Mouse (Mus musculus) G1E-ER4 (cell line): ENCODE data around the gene Apba1. TPM values are rescaled to one million over a fixed set of nuclear protein-coding genes. Genes with fewer than 3 reads are reported as not detected.

Experiments
- GATA1 ChIP-seq: IDR thresholded peaks from one replicate; pipeline ENCODE4 v1.8.0; 2012; ENCODE audit warnings: low read length, inconsistent platforms
- polyA plus RNA-seq: library from polyadenylated mRNA; stranded (reverse); fragments of >175 nt; gene quantifications from 2 replicates; pipeline ENCODE4 v1.2.3, GENCODE M21; 2012

Gene Apba1
- 0.04 and 0.08 TPM in 2 replicates for polyA plus RNA-seq

DNA sequence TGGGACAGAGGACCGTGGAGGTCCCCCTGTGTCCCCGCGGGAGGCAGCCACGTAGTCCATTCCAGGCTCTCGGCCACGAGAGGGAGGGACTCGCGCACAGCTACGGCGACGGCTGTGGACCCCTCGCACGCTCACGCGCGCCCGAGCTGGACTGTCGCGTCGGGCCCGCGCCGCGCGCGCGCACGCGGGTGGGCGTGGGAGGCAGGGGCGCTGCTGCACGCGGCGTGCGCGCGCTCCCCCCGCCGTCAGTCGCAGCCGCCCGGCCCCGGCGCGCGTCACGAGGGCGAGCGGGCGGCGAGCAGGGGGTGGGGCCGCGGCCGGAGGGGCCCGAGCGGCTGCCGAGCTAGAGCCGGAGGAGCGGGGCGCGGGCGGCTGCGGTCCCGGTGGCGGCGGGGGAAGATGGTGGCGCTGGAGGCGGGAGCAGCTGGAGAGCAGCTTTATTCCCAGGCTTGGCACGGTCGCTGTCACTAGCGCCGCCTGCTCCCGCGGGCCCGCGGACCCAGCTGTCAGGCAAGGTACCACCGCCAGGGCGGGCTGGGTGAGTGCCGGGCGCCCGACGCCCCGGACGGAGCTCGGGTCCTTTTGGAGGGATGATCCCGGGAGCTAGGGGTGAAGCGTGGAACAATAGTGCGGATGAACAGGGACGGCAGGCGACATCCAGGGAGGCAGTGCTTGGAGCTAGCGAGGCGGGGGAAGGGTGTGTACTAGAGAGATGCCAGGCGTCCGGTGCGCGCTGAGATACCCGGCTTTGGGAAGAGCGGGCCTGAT is at the start of gene Apba1:
Gene Apba1 (plus strand): TSS at position 334 of the 768 bp plus-strand sequence.
- TF ChIP-seq GATA1, result no peak

DNA sequence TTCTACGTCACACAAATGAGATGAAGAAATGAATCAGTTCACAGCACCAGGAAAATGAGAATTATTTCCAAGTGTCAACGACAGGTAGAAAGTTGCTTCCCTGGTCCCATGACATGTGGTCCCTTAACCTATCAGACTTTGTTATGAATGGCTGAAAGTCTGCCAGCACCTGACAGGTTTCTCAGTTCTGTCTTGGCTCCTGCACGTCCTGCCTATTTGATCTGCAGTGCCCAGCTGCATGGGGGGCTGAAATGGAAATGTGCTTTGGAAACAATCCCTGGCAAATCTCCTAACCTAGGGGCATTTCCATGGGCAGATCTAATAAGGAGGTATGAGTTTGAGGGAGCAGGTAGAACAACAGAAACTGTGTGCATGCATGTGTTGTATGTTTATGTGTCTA is 12.2 kb upstream of the Apba1 start:
- no peak for TF ChIP-seq GATA1

DNA sequence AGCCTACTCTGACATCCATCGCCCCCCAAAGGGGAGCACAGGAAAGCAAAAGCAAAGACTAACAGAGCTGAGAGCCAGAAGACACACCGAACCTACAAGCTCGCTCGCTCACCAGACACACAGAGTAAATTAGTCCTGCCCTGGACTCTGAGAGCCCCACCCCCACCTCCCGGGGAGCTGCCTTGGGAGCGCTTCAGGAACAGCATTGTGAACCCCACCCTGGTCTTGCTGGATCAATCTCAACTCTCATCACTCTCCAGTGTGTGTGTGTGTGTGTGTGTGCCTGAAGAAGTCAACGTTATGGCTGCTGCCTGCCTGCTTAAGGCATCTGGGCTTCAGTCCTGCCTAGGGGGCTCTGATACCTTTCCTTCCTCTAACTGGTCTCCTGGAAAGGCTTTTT is 1.7 kb upstream of the Apba1 start:
- TF ChIP-seq GATA1, result no peak

DNA sequence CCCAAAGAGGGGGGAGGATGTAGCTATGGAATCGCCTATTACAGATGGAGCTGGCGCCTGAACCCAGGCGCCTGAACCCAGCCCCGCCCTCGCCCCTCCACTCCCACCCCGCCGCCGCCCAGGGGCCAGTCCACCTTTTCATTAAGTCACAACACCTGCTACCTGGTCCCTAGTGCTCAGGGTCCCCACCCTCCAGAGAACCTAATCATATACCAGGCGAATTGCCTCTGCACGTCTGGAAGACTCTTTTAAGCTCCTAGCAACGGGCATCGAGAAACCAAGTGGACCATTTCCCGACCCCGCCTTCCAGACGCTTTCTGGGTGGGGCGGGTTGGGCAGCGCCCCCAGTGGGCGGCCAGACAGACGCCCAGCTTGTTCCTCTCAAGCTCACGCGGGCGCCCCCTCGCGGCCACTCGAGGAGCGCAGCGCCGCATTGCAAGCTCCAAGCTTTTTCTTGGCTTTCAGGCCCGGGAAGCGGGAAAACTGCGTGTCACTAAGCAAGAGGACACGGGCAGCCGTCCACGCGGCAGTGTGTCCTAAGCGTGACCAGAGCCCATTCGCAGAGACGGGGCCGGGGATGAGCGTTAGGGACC is 630 bp upstream of the Apba1 start:
- no peak for TF ChIP-seq GATA1

DNA sequence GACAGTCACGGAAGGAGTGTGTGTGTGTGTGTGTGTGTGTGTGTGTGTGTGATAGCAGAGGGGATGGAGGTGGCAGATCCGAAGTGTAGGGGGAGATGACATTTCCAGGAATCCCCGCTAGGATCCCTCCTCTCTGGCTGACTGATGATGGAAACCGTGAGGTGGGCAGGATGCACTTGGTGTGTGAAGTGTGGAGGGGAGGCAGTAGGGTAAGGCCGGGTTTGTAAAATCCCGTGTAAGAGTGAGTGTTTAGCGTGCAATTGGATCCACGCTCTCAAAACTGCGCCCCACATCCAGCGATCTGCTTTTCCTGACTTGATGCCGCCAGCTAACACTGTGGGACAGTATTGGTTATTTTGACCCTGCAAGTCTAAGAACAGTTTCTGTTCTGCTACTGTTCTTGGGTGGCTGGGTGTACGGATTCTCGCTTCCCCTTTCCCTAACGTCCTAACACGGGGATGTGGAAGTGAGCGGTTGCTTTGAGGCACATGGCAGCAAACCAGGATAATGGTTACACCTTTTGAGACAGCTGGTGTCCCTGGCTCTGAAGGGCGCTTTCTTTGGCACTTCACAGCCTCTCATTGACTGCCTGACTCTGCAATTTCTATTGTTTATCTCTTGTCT is 747 bp downstream of the Apba1 start:
- TF ChIP-seq GATA1, result no peak

DNA sequence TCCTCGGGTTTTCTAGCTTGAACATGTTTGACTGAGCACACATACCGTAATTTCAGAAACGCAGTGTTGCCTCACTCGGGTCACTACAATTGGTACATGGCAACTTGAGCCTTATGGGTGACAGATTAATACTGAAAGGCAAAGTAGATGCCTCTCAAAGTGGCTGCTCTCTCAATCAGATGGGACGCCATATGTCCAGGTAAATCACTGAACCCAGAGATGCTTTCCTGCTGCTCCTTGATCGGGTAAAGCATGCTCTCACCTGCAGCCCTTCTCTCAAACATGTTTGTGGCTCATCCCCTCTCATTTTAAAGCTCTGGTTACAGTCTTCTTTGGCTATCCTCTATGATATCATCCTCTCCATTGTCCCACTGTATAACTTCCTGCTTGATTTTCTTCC is 4.7 kb downstream of the Apba1 start:
- no peak for TF ChIP-seq GATA1

DNA sequence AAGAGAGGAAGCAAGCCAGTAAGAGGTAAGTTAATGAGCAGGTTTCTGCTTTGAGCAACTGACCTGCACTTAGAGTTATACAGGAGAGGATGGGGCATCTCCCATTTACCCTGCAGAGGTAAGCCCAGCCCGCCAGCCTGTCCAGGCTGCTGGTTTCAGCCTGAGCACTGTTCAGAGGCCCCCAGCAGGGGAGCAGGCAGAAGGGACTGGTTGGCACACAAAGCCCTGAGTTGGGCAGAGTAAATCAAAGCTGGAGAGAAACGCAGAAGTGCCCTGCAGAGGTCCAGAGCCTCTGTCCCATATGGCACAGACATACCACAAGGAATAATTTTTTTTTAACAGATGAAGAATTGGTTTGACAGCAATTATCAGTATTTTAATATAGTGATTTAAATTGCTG is 5.4 kb downstream of the Apba1 start:
- no peak for TF ChIP-seq GATA1

DNA sequence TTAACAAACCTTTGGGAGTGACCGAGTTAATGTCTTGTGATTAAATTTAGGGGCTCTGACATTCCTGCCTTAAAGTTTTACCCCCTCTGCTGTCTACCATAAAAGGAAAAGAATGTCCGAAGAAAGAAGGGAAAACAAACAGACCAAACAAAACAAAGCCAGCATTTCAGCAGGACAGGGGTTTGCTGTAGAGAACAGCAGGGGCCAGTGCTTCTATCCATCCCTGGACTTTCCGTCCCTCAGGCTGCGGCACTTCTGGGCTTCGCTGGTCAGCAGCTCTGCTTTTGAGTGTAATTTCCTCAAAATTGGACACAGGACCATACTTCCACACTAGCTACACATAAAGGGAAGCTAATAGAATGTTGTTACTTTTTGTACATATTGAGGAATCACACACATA is 10.2 kb downstream of the Apba1 start:
- TF ChIP-seq GATA1, result no peak

DNA sequence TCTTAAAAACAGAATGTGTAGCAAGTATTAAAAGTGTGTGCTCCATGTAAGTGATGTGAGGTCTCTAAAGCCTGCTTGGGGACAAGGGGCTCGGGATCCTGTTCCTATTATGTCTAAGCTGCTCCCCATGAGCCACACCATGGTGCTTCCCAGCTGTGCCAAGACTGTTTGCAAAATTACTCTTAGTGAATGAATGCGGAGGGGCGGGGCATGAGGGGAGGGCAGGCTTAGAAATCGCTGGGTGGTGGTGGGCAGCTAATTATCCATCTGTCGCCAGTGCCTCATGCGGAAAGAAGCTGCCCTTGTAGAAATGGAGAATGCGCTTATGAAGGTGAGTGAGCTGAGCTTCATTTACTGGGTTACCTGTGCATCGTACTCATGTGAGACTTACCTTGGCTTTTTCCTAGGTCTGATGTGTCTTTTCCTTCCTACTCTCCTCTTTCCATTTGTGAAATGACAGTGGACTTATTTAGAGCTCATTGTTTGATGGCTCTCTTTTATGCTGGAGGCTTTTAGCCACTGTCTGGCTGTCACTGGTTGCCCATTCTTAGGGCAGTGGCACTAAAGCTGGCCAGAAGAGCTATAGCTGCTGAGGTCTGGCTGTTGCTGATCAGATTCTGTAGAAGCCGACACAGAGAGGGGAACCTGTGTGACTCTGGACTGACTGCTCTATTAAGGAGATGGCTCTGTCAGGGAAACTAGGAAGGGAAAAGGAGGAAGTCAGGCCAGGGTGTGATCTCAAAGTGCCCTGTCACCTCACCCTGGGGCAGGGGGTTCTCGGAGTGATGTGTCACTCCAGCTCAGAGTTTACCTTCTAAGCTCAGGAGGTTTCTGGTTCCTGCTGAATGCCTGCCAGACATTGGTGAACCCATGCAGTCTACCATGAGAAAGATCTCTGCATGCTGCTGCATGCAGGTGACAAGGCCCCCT is 12.1 kb downstream of the Apba1 start:
- no peak for TF ChIP-seq GATA1

DNA sequence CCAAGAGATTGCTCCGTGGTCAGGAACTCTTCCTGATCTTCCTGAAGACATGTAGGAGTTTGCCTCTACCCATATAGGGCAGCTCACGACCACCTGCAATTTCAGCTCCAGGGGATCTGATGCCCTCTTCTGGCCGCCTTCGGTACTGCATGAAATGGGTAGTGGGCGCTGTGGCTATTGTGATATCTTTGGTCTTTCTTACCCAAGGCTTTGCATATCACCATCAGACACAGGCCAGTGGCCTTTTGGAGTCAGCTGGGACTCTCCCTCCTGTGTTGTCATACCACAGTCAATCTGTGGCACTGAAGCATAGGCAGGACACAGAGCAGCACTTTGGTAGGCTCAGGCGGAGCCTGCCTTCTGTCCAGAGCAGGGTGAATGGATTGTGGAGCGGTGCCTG is 13.3 kb downstream of the Apba1 start:
- no peak for TF ChIP-seq GATA1

DNA sequence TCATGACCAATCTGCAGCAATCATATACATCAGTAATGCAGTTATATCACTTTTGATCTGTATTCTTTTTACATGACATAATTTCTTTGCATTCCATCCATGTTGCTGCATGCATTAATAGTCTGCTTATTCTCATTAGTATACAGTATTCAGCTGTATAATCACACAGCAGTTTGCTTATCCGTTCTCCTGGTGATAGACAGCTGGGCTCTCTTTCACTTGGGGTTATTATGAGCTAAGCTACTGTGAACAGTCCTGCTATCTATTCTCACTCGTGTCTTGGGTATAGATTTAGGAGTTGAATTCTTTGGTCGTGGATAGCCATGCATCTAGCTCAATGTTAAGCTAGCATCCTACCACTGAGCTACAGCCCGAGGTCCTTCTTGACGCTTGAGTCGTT is 16.7 kb downstream of the Apba1 start:
- no peak for TF ChIP-seq GATA1

DNA sequence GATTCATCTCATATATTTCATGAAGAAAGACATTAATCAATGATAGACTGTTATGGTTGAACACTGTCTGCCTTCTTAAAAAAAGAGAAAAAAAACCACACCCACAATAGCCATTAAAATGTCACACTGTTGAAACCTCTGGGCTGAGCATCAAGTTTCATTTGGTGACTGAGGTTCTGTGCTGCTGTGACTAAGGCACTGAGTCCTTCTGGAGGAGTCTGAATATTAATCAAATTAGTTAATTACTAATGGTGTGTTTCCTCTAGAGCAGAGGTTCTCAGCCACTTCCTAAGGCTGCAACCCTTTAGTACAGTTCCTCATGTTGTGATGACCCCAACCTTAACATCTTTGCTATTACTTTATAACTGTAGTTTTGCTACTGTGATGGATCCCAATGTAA is 20.4 kb downstream of the Apba1 start:
- no peak for TF ChIP-seq GATA1

DNA sequence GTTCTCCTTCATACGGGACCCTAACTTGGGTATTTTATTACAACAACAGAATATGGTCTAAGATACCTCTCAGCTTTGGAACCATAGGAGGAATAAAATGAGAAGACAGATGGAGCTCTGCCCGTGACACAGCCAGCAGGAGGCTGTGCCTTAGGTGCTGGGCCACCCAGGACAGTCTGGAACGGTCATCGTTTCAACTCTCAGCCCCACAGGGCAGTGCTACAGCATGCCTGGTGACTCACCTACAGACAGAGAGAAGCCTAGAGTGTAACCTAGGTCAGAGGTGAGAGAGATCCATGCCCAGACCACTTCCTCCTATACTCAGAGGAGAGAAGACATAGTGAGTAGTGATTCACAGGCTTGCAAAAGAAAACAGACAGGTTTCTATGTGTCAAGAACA is 21.4 kb downstream of the Apba1 start:
- no peak for TF ChIP-seq GATA1

DNA sequence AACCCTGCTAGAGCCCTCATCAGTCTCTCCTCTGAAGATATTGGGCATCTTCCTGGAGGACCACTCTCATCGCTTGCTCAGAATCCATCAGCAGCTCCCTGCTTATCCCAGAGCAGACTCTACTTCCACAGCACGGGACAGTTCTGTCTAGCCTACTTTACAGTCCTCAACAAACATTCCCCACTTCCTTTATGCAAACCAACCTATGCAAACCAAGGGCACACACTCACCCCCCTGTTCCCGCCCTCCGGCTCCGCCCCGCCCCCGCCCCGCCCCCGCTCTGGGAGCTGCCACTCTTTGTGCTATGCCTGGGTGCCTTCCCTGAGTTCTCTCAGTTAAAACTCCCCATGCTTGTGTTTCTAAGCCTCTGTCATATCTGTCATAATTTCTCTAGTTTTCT is 23.3 kb downstream of the Apba1 start:
- no peak for TF ChIP-seq GATA1

DNA sequence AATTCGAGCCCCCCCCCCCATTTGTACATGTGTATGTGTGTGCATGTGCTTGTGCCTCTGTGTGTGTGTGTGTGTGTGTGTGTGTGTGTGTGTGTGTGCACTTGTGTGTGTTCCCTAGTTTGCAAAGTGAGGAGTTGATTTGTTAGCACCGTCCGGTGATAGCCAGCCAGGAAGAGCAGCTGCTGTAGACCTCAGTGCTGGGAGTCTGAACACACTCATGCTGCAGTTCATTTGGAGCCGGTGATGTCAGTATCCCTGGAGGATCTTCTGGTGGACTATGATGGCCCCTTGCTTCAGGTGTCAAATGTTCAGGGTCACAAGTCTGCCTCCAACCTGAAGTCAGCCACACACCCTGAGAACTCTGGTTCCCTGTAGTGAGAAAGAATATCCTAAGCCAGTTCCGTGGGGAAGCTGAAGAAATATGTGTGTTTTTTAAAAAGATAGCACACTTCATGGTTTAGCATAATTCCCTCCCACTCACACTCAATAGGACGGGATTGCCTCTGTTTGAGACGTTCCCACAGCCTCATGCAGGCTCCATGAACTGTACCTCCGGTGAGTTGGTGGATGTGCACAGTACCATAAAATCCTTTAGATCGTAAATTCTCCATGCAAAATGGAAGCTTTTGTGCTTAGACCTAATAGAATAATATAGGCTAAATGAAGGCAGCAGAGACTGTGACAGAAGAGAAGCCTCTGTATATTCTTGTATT is 29.9 kb downstream of the Apba1 start:
- no peak for TF ChIP-seq GATA1

DNA sequence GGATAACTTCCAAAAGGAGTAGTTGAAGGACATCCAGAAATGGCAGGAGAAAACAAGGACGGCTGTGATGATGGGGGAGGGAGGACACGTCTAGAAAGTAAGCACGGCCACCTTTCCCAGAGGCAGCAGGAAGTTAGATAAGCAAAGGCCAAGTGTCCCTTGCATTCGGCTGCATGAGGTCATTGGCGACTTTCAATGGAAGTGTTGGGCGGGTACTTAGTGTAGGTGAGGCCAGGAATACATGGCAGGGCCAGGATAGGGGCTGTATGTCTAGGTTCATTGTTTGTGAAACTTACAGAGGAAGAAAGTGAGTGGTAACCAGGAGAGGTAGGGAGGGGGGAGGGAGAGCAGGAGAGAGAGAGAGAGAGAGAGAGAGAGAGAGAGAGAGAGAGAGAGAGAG is 33.0 kb downstream of the Apba1 start:
- TF ChIP-seq GATA1, result no peak
